Mouse (Mus musculus) gastrocnemius, postnatal 4 days (tissue): ENCODE data around the gene Nlgn3. TPM values are rescaled to one million over a fixed set of nuclear protein-coding genes. Genes with fewer than 3 reads are reported as not detected.

Experiments used
- DNase-seq, 2 experiments: peaks; one replicate each; pipeline ENCODE4 v3.0.0; 2021 to 2022; ENCODE audit warnings: low spot score in 2 of 2, mixed read lengths in 2 of 2
- total RNA-seq, 2 experiments: library from RNA; stranded (reverse); gene quantifications; 2 replicates each; pipeline ENCODE4 v1.2.3; 2021

Nlgn3 gene
- total RNA-seq, 2 experiments from 2014 or later = 2.1 to 2.2 TPM

DNA sequence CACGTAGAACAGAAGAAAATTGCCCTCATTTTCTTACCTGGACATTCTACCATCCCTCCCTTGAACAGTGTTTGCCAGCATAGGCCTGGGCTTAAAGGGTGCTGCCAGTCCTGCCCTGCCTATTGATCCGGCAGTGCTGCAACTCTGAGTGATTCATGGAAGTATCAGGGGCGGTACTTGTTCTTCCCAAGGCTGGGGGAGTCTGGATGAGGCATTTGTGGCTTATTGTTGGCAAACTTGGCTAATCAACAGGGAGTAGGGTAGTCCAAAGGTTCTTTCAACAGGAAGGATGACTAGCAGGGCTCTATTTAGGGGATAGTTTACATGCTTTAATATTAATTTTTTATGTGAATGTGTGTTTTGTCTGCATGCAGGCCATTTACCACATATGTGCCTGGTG, 71.6 kb downstream of the Nlgn3 start:
- no peak for DNase-seq

- DNase-seq = no peak
Observed at GRCm38 (mm10) chrX:101372946-101373345, 74.0 kb downstream of the Nlgn3 start.

Other genes starting within 250 kb of the Nlgn3 start
- not detected for gene Tex11, start 239.5 kb upstream of the Nlgn3 start, total RNA-seq
- under 1 TPM; 0.31 to 0.34 TPM for gene Slc7a3, start 213.1 kb upstream of the Nlgn3 start, total RNA-seq
- gene Snx12, start 76.6 kb upstream of the Nlgn3 start, total RNA-seq = 10 to 100 TPM; 47.4 to 58.4 TPM
- 10 to 100 TPM; 59.1 to 60.3 TPM for gene Foxo4, start 44.6 kb upstream of the Nlgn3 start, total RNA-seq
- gene Gm614, start 35.2 kb upstream of the Nlgn3 start, total RNA-seq = under 1 TPM in 1 of 2 experiments, not detected in 1; 0.52 TPM
- gene Il2rg, start 30.9 kb upstream of the Nlgn3 start, total RNA-seq = 1 to 10 TPM; 7.2 to 9.6 TPM
- gene Gm20489, start 30.1 kb upstream of the Nlgn3 start, total RNA-seq = not detected
- 10 to 100 TPM; 33.5 to 35.0 TPM for gene Med12, start 25.1 kb upstream of the Nlgn3 start, total RNA-seq
- gene Gjb1, start 77.2 kb downstream of the Nlgn3 start, total RNA-seq = 1 to 10 TPM; 1.6 to 2.0 TPM
- 10 to 100 TPM; 24.1 to 24.5 TPM for gene Zmym3, start 121.7 kb downstream of the Nlgn3 start, total RNA-seq
- gene Nono, start 130.2 kb downstream of the Nlgn3 start, total RNA-seq = 100 to 1,000 TPM; 151 to 172 TPM
- 100 to 1,000 TPM; 699 to 712 TPM for gene Itgb1bp2, start 149.9 kb downstream of the Nlgn3 start, total RNA-seq
- 10 to 100 TPM; 21.1 to 21.7 TPM for gene Taf1, start 233.6 kb downstream of the Nlgn3 start, total RNA-seq